Mouse (Mus musculus) myocyte (in vitro differentiated cells): ENCODE data around the gene Lrrc2.

ENCODE experiments used
- CEBPB ChIP-seq: IDR thresholded peaks from 2 replicates; pipeline ENCODE4 v1.6.1; 2011; ENCODE audit warnings: mild to moderate bottlenecking, moderate library complexity; ENCODE audit not compliant: poor library complexity, insufficient read depth, severe bottlenecking
- E2F4 ChIP-seq: IDR thresholded peaks from one replicate; pipeline ENCODE4 v1.6.1; 2011; ENCODE audit warnings: mild to moderate bottlenecking, control low read depth, moderate library complexity; ENCODE audit not compliant: insufficient read depth
- MAX ChIP-seq: IDR thresholded peaks from one replicate; pipeline ENCODE4 v1.6.1; 2011; ENCODE audit warnings: low read depth, mild to moderate bottlenecking, control low read depth
- MYOG ChIP-seq, 3 experiments: IDR thresholded peaks; one replicate each; pipeline ENCODE4 v1.6.1; 2011; ENCODE audit warnings: control low read depth in 2 of 3, low read depth in 2 of 3, mild to moderate bottlenecking in 2 of 3; ENCODE audit not compliant: insufficient read length in 2 of 3, control insufficient read depth in 1 of 3, insufficient read depth in 1 of 3
- POLR2A ChIP-seq: IDR thresholded peaks from one replicate; pipeline ENCODE4 v1.6.1; 2011; ENCODE audit warnings: low read depth, mild to moderate bottlenecking, control low read depth, moderate library complexity; ENCODE audit not compliant: insufficient read length
- SRF ChIP-seq: IDR thresholded peaks from one replicate; pipeline ENCODE4 v1.6.1; 2011; ENCODE audit warnings: low read depth; ENCODE audit not compliant: control insufficient read depth, insufficient read length
- TCF3 ChIP-seq: IDR thresholded peaks from one replicate; pipeline ENCODE4 v1.6.1; 2011; ENCODE audit warnings: low read depth, control low read depth; ENCODE audit not compliant: insufficient read length
- USF1 ChIP-seq: IDR thresholded peaks from one replicate; pipeline ENCODE4 v1.6.1; 2011; ENCODE audit warnings: low read depth, mild to moderate bottlenecking, control low read depth, moderate library complexity

- TF ChIP-seq POLR2A (no peak), TCF3 (no peak), E2F4 (no peak), USF1 (no peak), MYOG (IDR thresholded peaks at IDR 0.05; ENCODE audit: control insufficient read depth in 1 of 3, insufficient read depth in 1 of 3, insufficient read length in 2 of 3, low read depth in 2 of 3) (no peak), MAX (no peak), CEBPB (no peak), SRF (no peak)
These were observed 36.0 kb downstream of the Lrrc2 start for GRCm38 (mm10) chr9:110987331-110987730.
